Mouse (Mus musculus) inflammation-experienced regulatory T-cells, adult 16 weeks (primary cell): Measurements from ENCODE around the gene Gpr1. TPM values are rescaled to one million over a fixed set of nuclear protein-coding genes. Genes with fewer than 3 reads are reported as not detected.

Source experiments
- polyA plus RNA-seq: library from polyadenylated mRNA; unstranded; fragments of 100-300 nt; shearing (Covaris generic); gene quantifications from one replicate; pipeline ENCODE4 v1.2.1, GENCODE M21; 2017

The Gpr1 gene
- not detected for polyA plus RNA-seq

GRCm38 (mm10) chr1:63214271-63214558 lies at the start of gene Gpr1:
Gpr1 (minus strand) TSS chr1:63214543.

DNA sequence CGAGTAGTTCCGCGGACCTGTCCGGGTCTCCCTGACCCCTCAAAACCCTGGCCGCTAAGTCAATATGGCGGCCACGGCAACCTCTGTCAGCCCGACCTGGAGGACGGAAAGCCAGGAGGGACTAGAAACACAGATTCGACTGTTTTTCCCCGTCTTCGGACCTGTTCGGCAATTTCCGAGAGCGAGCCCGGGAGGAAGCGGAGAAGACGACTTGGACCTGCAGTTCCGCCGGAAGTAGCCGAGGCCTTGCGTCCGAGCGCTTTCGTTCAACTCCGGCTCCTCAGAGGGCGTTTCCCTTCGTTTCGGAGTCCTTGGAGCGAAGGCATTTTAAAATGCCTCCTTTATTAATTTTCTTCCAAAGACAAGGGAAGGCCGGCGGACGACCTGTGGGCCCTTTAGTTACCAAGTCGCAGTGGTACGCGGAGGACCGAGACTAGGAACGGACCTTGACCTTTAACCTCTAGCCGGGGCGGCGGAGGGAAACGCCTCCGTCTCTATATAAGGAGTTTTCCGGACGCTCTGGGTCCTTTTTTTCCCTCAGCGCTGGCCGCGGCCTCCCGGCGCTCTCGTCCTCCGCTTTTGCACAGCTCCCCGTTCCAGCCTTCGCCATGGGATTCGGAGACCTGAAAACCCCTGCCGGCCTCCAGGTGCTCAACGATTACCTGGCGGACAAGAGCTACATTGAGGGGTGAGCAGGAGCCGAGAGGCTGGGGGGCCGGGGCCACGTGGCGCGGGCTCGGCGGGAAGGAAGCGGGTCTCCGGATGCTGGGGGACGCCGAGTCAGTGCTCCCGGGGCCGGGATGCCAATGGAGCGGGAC lies 37.5 kb downstream of the Gpr1 start, which contains the start of the genes Eef1b2 and Ndufs1:
Gene Eef1b2, plus strand, starts transcription at position 222 of the 818 bp plus-strand sequence.
Gene Ndufs1, minus strand, starts transcription at position 230 of the 818 bp plus-strand sequence.

Other genes with a start within 250 kb of the Gpr1 start
- 18.9 TPM for gene Ino80d, start 99.9 kb downstream of the Gpr1 start, polyA plus RNA-seq
- 373 TPM for gene Eef1b2, start 37.7 kb downstream of the Gpr1 start, polyA plus RNA-seq
- gene Ndufs1, start 37.7 kb downstream of the Gpr1 start, polyA plus RNA-seq: 122 TPM
- gene Zdbf2, start 58.7 kb upstream of the Gpr1 start, polyA plus RNA-seq: 0.04 TPM
- gene Adam23, start 231.3 kb upstream of the Gpr1 start, polyA plus RNA-seq: not detected